Mouse (Mus musculus) forebrain, postnatal 0 days (tissue): ENCODE measurements around the gene Tlk2. TPM values are rescaled to one million over a fixed set of nuclear protein-coding genes. Genes with fewer than 3 reads are reported as not detected.
"Not testable (repeated sequence)": the region's sequence is repeated elsewhere in the genome, so short reads cannot be mapped to it uniquely, and the experiment has no call there.

Experiments
- ATAC-seq: fragments of 200-750 bp; cut with Nextera tagmentation; 2 replicates; pipeline ENCODE4 v1.8.0; 2017; ENCODE audit warnings: mild to moderate bottlenecking, moderate library complexity
- DNase-seq: peaks from one replicate; pipeline ENCODE4 v3.0.0-alpha.2; 2015
- H3K27ac ChIP-seq: fragments of 300-500 bp; sonication (generic); 2 replicates; pipeline ENCODE4 v1.5.1; 2014; ENCODE audit warnings: low read depth, mild to moderate bottlenecking, antibody characterized with exemption, low read length, moderate library complexity, mixed read lengths
- H3K27me3 ChIP-seq: fragments of 300-500 bp; sonication (generic); 2 replicates; pipeline ENCODE4 v1.6.1; 2014; ENCODE audit warnings: mild to moderate bottlenecking, low read length, mixed read lengths; ENCODE audit not compliant: insufficient read depth
- H3K36me3 ChIP-seq: fragments of 300-500 bp; sonication (generic); 2 replicates; pipeline ENCODE4 v1.6.1; 2014; ENCODE audit warnings: mild to moderate bottlenecking, moderate library complexity; ENCODE audit not compliant: insufficient read depth
- H3K4me1 ChIP-seq: fragments of 300-500 bp; sonication (generic); 2 replicates; pipeline ENCODE4 v1.6.1; 2014; ENCODE audit warnings: antibody characterized with exemption; ENCODE audit not compliant: insufficient read depth
- H3K4me2 ChIP-seq: fragments of 300-500 bp; sonication (generic); 2 replicates; pipeline ENCODE4 v1.6.1; 2014; ENCODE audit warnings: low read depth, mild to moderate bottlenecking, moderate library complexity
- H3K4me3 ChIP-seq: fragments of 300-500 bp; sonication (generic); 2 replicates; pipeline ENCODE4 v1.5.1; 2014; ENCODE audit warnings: low read depth, low read length, mixed read lengths
- H3K9ac ChIP-seq: fragments of 300-500 bp; sonication (generic); 2 replicates; pipeline ENCODE4 v1.6.1; 2014; ENCODE audit warnings: mild to moderate bottlenecking
- H3K9me3 ChIP-seq: fragments of 300-500 bp; sonication (generic); 2 replicates; pipeline ENCODE4 v1.6.1; 2016; ENCODE audit warnings: low read length
- CTCF ChIP-seq: sonication (generic); IDR thresholded peaks from 2 replicates; pipeline ENCODE4 v1.5.1; 2016; ENCODE audit warnings: antibody characterized with exemption, control low read depth, low read depth
- WGBS: fragments of 180-500 bp; shearing (Covaris S2); extraction: QIAGEN DNeasy Blood & Tissue Kit; methylation state at CpG from one replicate; pipeline ENCODE4 v1.1.7; 2014; 5-methylcytosine and 5-hydroxymethylcytosine counted together
- polyA plus RNA-seq: library from polyadenylated mRNA; unstranded; fragments of >200 nt; fragmentation: Nextera tagmentation; extraction: Ambion mirVana; gene quantifications from 2 replicates; pipeline ENCODE4 v1.2.1, GENCODE M21; 2015
- total RNA-seq: library from RNA; depleted of rRNA; stranded (reverse); fragments of >200 nt; gene quantifications from 2 replicates; pipeline ENCODE4 v1.2.3, GENCODE M21; 2014; rRNA removed

Gene Tlk2
- total RNA-seq, result 71.1 and 94.0 TPM in 2 replicates
- 12.4 and 13.9 TPM in 2 replicates for polyA plus RNA-seq

- no peak for DNase-seq
- 52% methylated on average over 2 of the region's 2 CpGs for WGBS
- no peak for ATAC-seq
- Histone ChIP-seq H3K4me3 (no peak within 1 kb of the TSS), H3K27ac (no peak within 1 kb of the TSS), H3K4me2 (peak within 1 kb of the TSS; percentile 94; the same call in 1 of the 2 replicates), H3K9me3 (no peaks in the 10 kb centered on the region), H3K27me3 (no peaks in the 10 kb centered on the region), H3K36me3 (no peaks in the 10 kb centered on the region), H3K9ac (no peak within 1 kb of the TSS), H3K4me1 (peaks cover 17% of the 10 kb centered on the region; the same call in 1 of the 2 replicates)
- TF ChIP-seq CTCF, result no peak
These were observed at the start of gene Tlk2 for GRCm38 (mm10) chr11:105178516-105178915. Tlk2 (plus strand) TSS chr11:105178807.

- Histone ChIP-seq H3K4me3 (no peak overlapping the region), H3K9ac (no peak overlapping the region), H3K27me3 (no peaks in the 10 kb centered on the region), H3K4me1 (no peaks in the 10 kb centered on the region), H3K27ac (no peak overlapping the region), H3K9me3 (no peaks in the 10 kb centered on the region), H3K4me2 (no peak overlapping the region), H3K36me3 (peaks cover 87% of the 10 kb centered on the region)
- no peak for DNase-seq
- 99% methylated on average over 7 of the region's 7 CpGs for WGBS
- TF ChIP-seq CTCF, result no peak
- no peak for ATAC-seq
These were observed 42.9 kb upstream of the Tlk2 start for GRCm38 (mm10) chr11:105135692-105136091.

- not testable (repeated sequence) for H3K27ac ChIP-seq, DNase-seq, H3K4me1 ChIP-seq, H3K4me3 ChIP-seq, H3K27me3 ChIP-seq, H3K9ac ChIP-seq, ATAC-seq, H3K4me2 ChIP-seq, H3K9me3 ChIP-seq
- peaks cover 81% of the 10 kb centered on the region for H3K36me3 ChIP-seq
- 94% methylated on average over 2 of the region's 2 CpGs for WGBS
These were observed 41.4 kb upstream of the Tlk2 start for GRCm38 (mm10) chr11:105137255-105137654.

- H3K27ac ChIP-seq, H3K4me1 ChIP-seq, H3K4me2 ChIP-seq, ATAC-seq, H3K4me3 ChIP-seq, DNase-seq, H3K27me3 ChIP-seq, H3K9ac ChIP-seq, H3K9me3 ChIP-seq: not testable (repeated sequence)
- peaks cover 48% of the 10 kb centered on the region for H3K36me3 ChIP-seq
- WGBS, result 96% methylated on average over 6 of the region's 8 CpGs
These were observed 38.1 kb upstream of the Tlk2 start for GRCm38 (mm10) chr11:105140512-105140911.

GRCm38 (mm10) chr11:105141115-105141514 lies 37.5 kb upstream of the Tlk2 start:
- DNase-seq (no peak), ATAC-seq (no peak)
- no peak overlapping the region for H3K9ac ChIP-seq
- no peaks in the 10 kb centered on the region for H3K9me3 ChIP-seq
- 95% methylated on average over 5 of the region's 5 CpGs for WGBS
- no peaks in the 10 kb centered on the region for H3K27me3 ChIP-seq
- no peaks in the 10 kb centered on the region for H3K4me1 ChIP-seq
- no peak overlapping the region for H3K4me3 ChIP-seq
- H3K4me2 ChIP-seq, result no peak overlapping the region
- no peak overlapping the region for H3K27ac ChIP-seq
- TF ChIP-seq CTCF, result no peak
- peaks cover 42% of the 10 kb centered on the region for H3K36me3 ChIP-seq

GRCm38 (mm10) chr11:105143564-105143963 lies 35.0 kb upstream of the Tlk2 start:
- TF ChIP-seq CTCF, result no peak
- no peaks in the 10 kb centered on the region for H3K27me3 ChIP-seq
- H3K9me3 ChIP-seq, result no peaks in the 10 kb centered on the region
- no peak overlapping the region for H3K27ac ChIP-seq
- H3K9ac ChIP-seq, result no peak overlapping the region
- ATAC-seq (no peak), DNase-seq (no peak)
- no peak overlapping the region for H3K4me3 ChIP-seq
- peaks cover 21% of the 10 kb centered on the region for H3K36me3 ChIP-seq
- H3K4me1 ChIP-seq, result no peaks in the 10 kb centered on the region
- no peak overlapping the region for H3K4me2 ChIP-seq

DNA sequence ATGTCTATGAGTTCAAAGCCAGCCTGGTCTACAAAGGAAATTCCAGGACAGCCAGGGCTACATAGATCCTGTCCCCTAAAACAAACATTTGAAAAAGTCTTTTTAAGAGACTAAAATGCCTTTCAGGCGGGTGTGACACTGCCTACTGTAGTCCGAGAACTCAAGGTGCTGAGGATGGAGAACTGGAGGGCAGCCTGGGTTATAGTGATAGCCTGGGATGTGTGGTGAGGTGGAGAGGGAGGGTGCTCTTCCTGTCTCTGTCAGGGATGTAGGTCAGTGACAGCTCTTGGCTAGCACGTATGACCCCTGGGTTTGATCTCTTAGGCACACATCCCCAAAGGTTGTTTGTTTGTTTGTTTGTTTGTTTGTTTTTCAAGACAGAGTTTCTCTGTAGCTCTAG lies 34.5 kb upstream of the Tlk2 start:
- H3K9me3 ChIP-seq, result no peaks in the 10 kb centered on the region
- no peak overlapping the region for H3K4me3 ChIP-seq
- H3K27me3 ChIP-seq, result no peaks in the 10 kb centered on the region
- H3K4me2 ChIP-seq, result no peak overlapping the region
- TF ChIP-seq CTCF, result no peak
- H3K4me1 ChIP-seq, result no peaks in the 10 kb centered on the region
- no peak for DNase-seq
- peaks cover 20% of the 10 kb centered on the region for H3K36me3 ChIP-seq
- no peak overlapping the region for H3K27ac ChIP-seq
- no peak for ATAC-seq
- WGBS, result 89% methylated on average over 3 of the region's 3 CpGs
- H3K9ac ChIP-seq, result no peak overlapping the region
